Mouse (Mus musculus) stomach, embryonic 14.5 days (tissue): Measurements from ENCODE around the gene Cd2. TPM values are rescaled to one million over a fixed set of nuclear protein-coding genes. Genes with fewer than 3 reads are reported as not detected.
A peak's percentile ranks its signal among the peaks of the same experiment; 100 is the strongest.

Experiments
- ATAC-seq: fragments of 200-750 bp; cut with Nextera tagmentation; 2 replicates; pipeline ENCODE4 v1.8.0; 2017; ENCODE audit warnings: low read depth, moderate TSS enrichment; ENCODE audit not compliant: insufficient number of reproducible peaks, insufficient read depth, low FRiP score
- H3K27ac ChIP-seq: fragments of 300-500 bp; sonication (generic); 2 replicates; pipeline ENCODE4 v1.5.1; 2014; ENCODE audit warnings: mild to moderate bottlenecking, low read length, moderate library complexity, mixed read lengths
- H3K27me3 ChIP-seq: fragments of 300-500 bp; sonication (generic); 2 replicates; pipeline ENCODE4 v1.6.1; 2014; ENCODE audit warnings: low read length, control low read depth, mixed read lengths; ENCODE audit not compliant: control insufficient read depth, insufficient read depth
- H3K36me3 ChIP-seq: fragments of 300-500 bp; sonication (generic); 2 replicates; pipeline ENCODE4 v1.6.1; 2014; ENCODE audit warnings: mild to moderate bottlenecking, control low read depth, low read length, moderate library complexity, mixed read lengths; ENCODE audit not compliant: control insufficient read depth, insufficient read depth
- H3K4me1 ChIP-seq: fragments of 300-500 bp; sonication (generic); 2 replicates; pipeline ENCODE4 v1.6.1; 2014; ENCODE audit warnings: low read length, control low read depth, mixed read lengths; ENCODE audit not compliant: control insufficient read depth, insufficient read depth
- H3K4me2 ChIP-seq: fragments of 300-500 bp; sonication (generic); replicated peaks from 2 replicates; pipeline ENCODE4 v1.6.1; 2014; ENCODE audit warnings: low read depth, low read length, control low read depth
- H3K4me3 ChIP-seq: fragments of 300-500 bp; sonication (generic); 2 replicates; pipeline ENCODE4 v1.5.1; 2014; ENCODE audit warnings: low read depth, low read length, control low read depth
- H3K9ac ChIP-seq: fragments of 300-500 bp; sonication (generic); replicated peaks from 2 replicates; pipeline ENCODE4 v1.6.1; 2014; ENCODE audit warnings: low read depth, mild to moderate bottlenecking, control low read depth, low read length, moderate library complexity, mixed read lengths
- H3K9me3 ChIP-seq: fragments of 300-500 bp; sonication (generic); 2 replicates; pipeline ENCODE4 v1.6.1; 2016; ENCODE audit warnings: low read depth, low read length, control low read depth; ENCODE audit not compliant: control insufficient read depth
- WGBS: fragments of 180-500 bp; shearing (Covaris S2); extraction: QIAGEN DNeasy Blood & Tissue Kit; methylation state at CpG from one replicate; pipeline ENCODE4 v1.1.7; 2014; 5-methylcytosine and 5-hydroxymethylcytosine counted together
- polyA plus RNA-seq: library from polyadenylated mRNA; unstranded; fragments of >200 nt; fragmentation: Nextera tagmentation; extraction: Ambion mirVana; gene quantifications from 2 replicates; pipeline ENCODE4 v1.2.1, GENCODE M21; 2014

The Cd2 gene
- polyA plus RNA-seq, 1 experiment from 2014 or later: not detected

DNA sequence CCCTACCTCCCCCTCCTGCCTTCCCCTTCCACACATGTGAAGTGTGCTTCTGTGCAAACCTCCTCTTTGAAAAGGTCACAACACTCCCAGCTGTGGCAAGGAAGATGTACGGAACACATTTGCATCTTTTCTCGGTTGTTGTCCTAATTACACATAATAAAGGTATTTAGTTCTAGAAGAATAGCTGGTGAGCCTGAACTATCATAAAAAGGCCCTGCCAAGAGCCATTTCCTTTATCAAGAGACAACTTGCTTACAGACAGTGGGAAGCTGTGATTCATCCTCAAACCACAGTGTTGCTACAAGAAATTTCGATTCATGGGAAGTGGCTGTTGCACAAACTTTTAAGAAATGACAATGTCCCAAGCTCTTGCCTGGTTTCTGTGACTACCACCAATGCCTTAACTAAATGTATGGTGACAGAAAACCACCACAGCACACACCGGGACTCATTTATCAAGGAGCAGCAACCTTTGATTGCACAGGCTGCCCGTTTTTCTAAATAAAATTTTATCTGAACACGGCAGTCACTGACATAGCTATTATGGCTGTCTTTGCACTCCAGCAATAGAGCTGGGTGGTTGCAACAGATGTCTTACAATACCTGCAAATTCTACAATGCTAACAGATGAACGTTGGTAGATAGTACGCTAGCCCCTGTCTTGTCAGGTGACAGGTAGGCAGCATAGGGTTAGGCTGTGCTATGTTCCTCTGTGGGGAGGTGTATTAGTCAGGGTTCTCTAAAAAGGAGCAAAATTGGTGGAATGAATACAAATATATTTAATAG, 25.7 kb upstream of the Cd2 start:
- Histone ChIP-seq H3K27ac (no peak overlapping the region), H3K9ac (no peak overlapping the region), H3K4me2 (no peak overlapping the region), H3K4me3 (no peak overlapping the region), H3K36me3 (no peaks in the 10 kb centered on the region), H3K4me1 (no peaks in the 10 kb centered on the region), H3K27me3 (no peaks in the 10 kb centered on the region), H3K9me3 (no peaks in the 10 kb centered on the region)
- WGBS: 78% methylated on average over 8 of the region's 8 CpGs
- no peak for ATAC-seq

GRCm38 (mm10) chr3:101310977-101311376, 23.2 kb upstream of the Cd2 start:
- no peaks in the 10 kb centered on the region for H3K9me3 ChIP-seq
- H3K27me3 ChIP-seq: no peaks in the 10 kb centered on the region
- no peak overlapping the region for H3K4me2 ChIP-seq
- no peaks in the 10 kb centered on the region for H3K36me3 ChIP-seq
- no peaks in the 10 kb centered on the region for H3K4me1 ChIP-seq
- no peak for ATAC-seq
- no peak overlapping the region for H3K9ac ChIP-seq
- H3K27ac ChIP-seq: no peak overlapping the region
- H3K4me3 ChIP-seq: no peak overlapping the region
- WGBS: 53% methylated on average over 9 of the region's 9 CpGs

DNA sequence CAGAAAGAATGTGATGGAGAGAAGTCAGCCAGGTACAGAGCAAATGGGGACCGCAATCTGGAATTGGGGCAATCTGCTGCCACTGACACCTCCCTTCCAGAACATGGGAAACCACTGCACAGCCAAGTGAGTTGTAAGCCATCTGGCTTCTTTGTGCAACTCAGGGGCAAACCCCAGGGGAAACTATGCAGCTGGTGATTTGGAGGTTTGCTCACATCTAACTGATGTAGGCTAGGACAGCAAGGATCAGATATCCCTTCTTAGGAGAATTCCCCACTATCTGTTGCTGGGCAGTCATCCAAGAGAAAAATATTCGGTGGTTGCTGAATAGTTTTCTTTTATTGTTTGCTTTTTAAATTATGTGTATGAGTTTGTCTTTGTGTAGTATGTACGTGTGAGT, 21.9 kb upstream of the Cd2 start:
- H3K4me1 ChIP-seq: no peaks in the 10 kb centered on the region
- 65% methylated on average over 3 of the region's 3 CpGs for WGBS
- H3K36me3 ChIP-seq: no peaks in the 10 kb centered on the region
- no peaks in the 10 kb centered on the region for H3K27me3 ChIP-seq
- no peak overlapping the region for H3K4me3 ChIP-seq
- H3K9me3 ChIP-seq: no peaks in the 10 kb centered on the region
- no peak overlapping the region for H3K27ac ChIP-seq
- no peak for ATAC-seq
- H3K4me2 ChIP-seq: no peak overlapping the region
- no peak overlapping the region for H3K9ac ChIP-seq

GRCm38 (mm10) chr3:101306090-101306489, 18.4 kb upstream of the Cd2 start:
- H3K36me3 ChIP-seq: no peaks in the 10 kb centered on the region
- H3K9me3 ChIP-seq: no peaks in the 10 kb centered on the region
- no peaks in the 10 kb centered on the region for H3K27me3 ChIP-seq
- no peak overlapping the region for H3K27ac ChIP-seq
- no peak overlapping the region for H3K4me2 ChIP-seq
- 61% methylated on average over 9 of the region's 9 CpGs for WGBS
- H3K4me3 ChIP-seq: no peak overlapping the region
- H3K4me1 ChIP-seq: no peaks in the 10 kb centered on the region
- no peak for ATAC-seq
- H3K9ac ChIP-seq: no peak overlapping the region

DNA sequence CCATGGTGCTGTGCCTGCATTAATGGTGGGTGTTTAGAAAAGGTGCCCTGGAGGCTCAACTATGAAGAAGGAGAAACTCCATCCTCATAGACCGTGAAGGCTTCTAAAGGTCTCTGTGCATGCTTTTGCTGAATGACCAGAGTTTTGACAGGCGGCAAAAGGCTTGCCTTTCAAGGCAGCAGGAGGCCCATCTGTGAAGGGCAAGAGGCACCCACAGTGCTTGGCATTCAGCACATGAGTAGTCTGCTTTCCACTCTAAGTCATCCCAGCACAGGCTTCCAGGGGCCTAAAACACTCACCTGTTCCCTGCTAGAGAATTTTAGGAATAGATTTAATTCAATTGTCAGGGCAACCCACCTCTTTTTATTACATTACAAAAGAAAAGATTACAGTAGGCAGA, 17.3 kb upstream of the Cd2 start:
- no peak overlapping the region for H3K4me3 ChIP-seq
- no peaks in the 10 kb centered on the region for H3K9me3 ChIP-seq
- no peak overlapping the region for H3K9ac ChIP-seq
- 0 out of 2 replicates have a peak, but pooled peaks cover 8% of the 10 kb centered on the region for H3K4me1 ChIP-seq
- no peak for ATAC-seq
- no peaks in the 10 kb centered on the region for H3K36me3 ChIP-seq
- no peak overlapping the region for H3K27ac ChIP-seq
- no peaks in the 10 kb centered on the region for H3K27me3 ChIP-seq
- 77% methylated on average over 2 of the region's 2 CpGs for WGBS
- no peak overlapping the region for H3K4me2 ChIP-seq

DNA sequence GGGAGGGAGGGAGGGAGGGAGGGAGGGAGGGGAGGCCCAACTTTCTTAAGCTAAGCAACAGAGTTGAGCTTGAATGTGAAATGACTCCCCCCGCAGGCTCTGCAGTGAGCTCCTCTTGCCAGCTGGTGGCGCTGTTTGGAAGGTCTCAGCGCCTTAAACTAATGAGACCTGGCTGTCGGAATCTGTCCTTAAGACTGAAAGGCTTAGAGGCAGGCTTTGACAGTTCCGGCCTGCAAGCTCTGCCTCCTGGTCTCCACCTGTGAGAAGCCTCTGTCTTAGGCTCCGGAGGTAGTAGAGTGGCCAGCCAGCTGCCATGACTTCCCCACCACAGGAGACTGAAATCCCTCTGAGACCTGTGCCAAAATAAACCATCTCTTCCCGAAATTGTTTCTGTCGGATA, 16.4 kb upstream of the Cd2 start:
- 0 out of 2 replicates have a peak, but pooled peaks cover 9% of the 10 kb centered on the region for H3K4me1 ChIP-seq
- H3K4me2 ChIP-seq: no peak overlapping the region
- no peak overlapping the region for H3K27ac ChIP-seq
- no peaks in the 10 kb centered on the region for H3K36me3 ChIP-seq
- ATAC-seq: no peak
- no peaks in the 10 kb centered on the region for H3K9me3 ChIP-seq
- no peak overlapping the region for H3K4me3 ChIP-seq
- H3K27me3 ChIP-seq: no peaks in the 10 kb centered on the region
- WGBS: 14% methylated on average over 8 of the region's 8 CpGs
- H3K9ac ChIP-seq: no peak overlapping the region

- H3K4me1 ChIP-seq: 0 out of 2 replicates have a peak, but pooled peaks cover 9% of the 10 kb centered on the region
- H3K9ac ChIP-seq: no peak overlapping the region
- no peak for ATAC-seq
- WGBS: 22% methylated on average over 23 of the region's 23 CpGs
- no peaks in the 10 kb centered on the region for H3K27me3 ChIP-seq
- no peak overlapping the region for H3K27ac ChIP-seq
- no peaks in the 10 kb centered on the region for H3K36me3 ChIP-seq
- H3K4me2 ChIP-seq: peak overlapping the region; percentile 30
- H3K4me3 ChIP-seq: peak overlapping the region; percentile 0; the same call in 1 of the 2 replicates
- H3K9me3 ChIP-seq: no peaks in the 10 kb centered on the region
Observed at GRCm38 (mm10) chr3:101300271-101301071, 12.7 kb upstream of the Cd2 start.

DNA sequence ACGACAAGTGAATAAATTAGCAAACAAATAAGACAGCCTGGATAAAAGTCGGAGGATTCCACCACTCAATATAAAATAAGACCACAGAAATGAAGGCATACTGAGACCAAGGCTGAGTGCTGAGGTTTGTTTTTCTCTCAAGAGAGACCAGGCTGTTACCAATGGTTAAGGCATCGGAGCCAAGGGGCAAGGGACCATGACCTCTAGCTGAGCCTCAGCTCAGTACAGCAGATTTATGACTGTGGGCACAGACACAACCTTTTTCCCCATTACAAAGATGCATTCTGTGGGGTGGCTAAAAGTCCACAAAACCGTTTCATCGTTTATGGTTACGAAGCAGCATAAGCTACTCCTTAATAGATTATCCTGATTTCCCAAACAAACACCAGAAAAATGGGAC, 11.9 kb upstream of the Cd2 start:
- Histone ChIP-seq H3K27me3 (no peaks in the 10 kb centered on the region), H3K4me3 (no peak overlapping the region), H3K36me3 (no peaks in the 10 kb centered on the region), H3K4me2 (no peak overlapping the region), H3K4me1 (0 out of 2 replicates have a peak, but pooled peaks cover 9% of the 10 kb centered on the region), H3K9ac (no peak overlapping the region), H3K27ac (no peak overlapping the region), H3K9me3 (no peaks in the 10 kb centered on the region)
- WGBS: 64% methylated on average over 6 of the region's 6 CpGs
- no peak for ATAC-seq
